Mouse (Mus musculus): Measurements from ENCODE around the gene Pacrg. TPM values are rescaled to one million over a fixed set of nuclear protein-coding genes. Genes with fewer than 3 reads are reported as not detected.

The Pacrg gene
- total RNA-seq, 2 experiments from 2014 or later = 15.8 to 17.7 TPM

DNA sequence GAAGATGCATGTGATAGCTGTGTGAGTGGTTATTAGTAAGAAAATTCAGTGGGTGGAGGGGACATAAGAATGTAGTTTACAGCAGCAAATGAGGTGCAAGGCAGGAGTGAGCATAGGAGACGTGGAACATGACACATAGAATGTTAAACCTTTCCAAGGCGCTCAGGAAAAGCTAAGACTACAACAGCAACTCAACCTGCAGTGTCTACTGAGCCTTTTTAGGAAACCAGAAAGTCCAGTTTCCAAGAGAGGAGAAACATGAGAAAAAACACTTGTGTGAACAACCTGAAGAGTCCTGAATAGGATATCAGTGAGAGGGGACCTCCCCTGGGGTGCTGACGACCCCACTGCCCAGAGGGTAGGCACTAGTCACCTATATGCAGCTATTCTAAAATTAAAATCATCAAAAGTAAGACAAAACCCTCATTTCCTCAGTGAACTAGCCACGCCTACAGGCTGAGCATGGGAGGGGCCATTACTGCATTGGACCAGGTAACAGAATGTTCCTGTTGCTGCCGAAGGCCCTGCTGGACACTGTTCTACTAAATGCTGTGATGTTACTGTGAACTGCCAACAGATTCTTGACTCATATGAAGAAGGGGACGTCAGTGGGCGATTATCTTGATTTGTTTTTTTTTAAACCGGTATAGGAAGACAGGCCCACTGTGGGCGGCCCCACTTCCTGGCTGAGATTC, 370.1 kb downstream of the Pacrg start:
- intact Hi-C loops (cut with DNase I) = no loop called here
- no peak for DNase-seq (ENCODE audit: low spot score in 2 of 2)

- intact Hi-C loops (cut with DNase I) = no loop called here
- no peak for DNase-seq (ENCODE audit: low spot score in 2 of 2)
Measured at GRCm38 (mm10) chr17:10467102-10467501, 373.0 kb downstream of the Pacrg start.

- intact Hi-C loops (cut with DNase I) = no loop called here
Measured at GRCm38 (mm10) chr17:10465467-10465866, 374.6 kb downstream of the Pacrg start.

GRCm38 (mm10) chr17:10464700-10465099, 375.4 kb downstream of the Pacrg start:
- intact Hi-C loops (cut with DNase I) = no loop called here
- no peak for DNase-seq (ENCODE audit: low spot score in 2 of 2)

More at GRCm38 (mm10) chr17:10465467-10465866, 374.6 kb downstream of the Pacrg start:
- no peak for DNase-seq (ENCODE audit: low spot score in 2 of 2)

- no peak for DNase-seq (ENCODE audit: low spot score in 2 of 2)
- intact Hi-C loops (cut with DNase I) = no loop called here
Measured at GRCm38 (mm10) chr17:10463626-10464025, 376.5 kb downstream of the Pacrg start.

DNA sequence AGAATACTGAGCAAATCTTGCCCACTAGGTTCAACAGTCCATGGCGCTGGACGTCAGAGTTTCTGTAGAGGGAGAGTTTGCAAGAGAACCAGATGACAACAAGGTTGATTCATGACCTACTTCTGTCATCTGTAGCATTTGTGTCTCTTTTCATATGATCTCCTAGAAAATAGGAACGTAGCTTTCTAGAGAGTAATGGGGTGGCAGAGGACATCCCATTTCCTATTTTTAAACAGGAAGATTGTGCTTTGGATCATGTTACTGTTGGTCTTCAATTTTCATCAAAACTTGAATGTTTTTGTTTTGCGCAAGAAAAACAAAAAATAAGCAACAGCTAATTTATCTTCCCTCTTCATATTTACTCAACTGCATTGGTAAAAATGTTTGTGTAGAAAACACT, 379.2 kb downstream of the Pacrg start:
- no peak for DNase-seq (ENCODE audit: low spot score in 2 of 2)
- intact Hi-C loops (cut with DNase I) = no loop called here

- DNase-seq (ENCODE audit: low spot score in 2 of 2) = no peak
- intact Hi-C loops (cut with DNase I) = no loop called here
Measured at GRCm38 (mm10) chr17:10458743-10459142, 381.4 kb downstream of the Pacrg start.

GRCm38 (mm10) chr17:10456409-10456808, 383.7 kb downstream of the Pacrg start:
- intact Hi-C loops (cut with DNase I) = no loop called here
- DNase-seq (ENCODE audit: low spot score in 2 of 2) = no peak

DNA sequence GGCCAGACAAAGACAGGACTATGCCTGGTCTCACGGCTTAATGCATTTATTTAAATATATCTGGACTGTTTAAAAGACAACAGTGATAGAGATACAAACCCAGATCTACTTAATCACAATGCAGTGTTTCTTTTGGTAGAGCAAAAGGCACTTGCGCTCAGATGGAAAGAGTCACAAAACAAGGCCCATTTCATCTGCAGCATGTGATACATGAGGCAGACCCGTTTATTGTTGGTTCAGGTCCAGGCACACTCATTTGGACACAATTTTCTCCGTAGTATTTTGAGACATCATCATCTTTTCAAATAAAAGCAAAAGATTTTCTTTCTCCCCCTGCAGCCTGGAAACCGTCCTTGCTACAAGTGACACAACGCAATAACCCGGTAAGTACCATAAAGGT, 384.1 kb downstream of the Pacrg start:
- DNase-seq (ENCODE audit: low spot score in 2 of 2) = no peak
- intact Hi-C loops (cut with DNase I) = no loop called here

DNA sequence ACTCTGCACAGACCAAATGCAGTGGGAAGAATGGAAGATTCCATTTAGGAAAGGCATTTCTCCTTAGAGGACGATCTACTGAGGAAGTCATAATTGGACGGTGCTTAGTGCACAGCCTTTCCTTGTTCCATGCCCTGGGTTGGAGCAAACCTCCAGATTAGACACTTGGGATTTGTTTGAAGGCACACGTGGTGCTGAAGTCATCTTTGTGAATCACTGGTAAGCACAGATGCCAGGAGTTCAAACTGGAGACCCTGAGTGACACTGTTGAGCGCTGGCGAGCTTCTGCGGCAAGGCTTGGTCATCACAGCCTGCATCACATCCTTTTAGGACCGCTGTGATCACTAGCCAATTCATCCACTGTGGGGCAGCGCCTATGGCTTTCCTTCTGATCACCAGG, 385.7 kb downstream of the Pacrg start:
- peak in 1 of 2 experiments; percentile 29 for DNase-seq (ENCODE audit: low spot score in 2 of 2)
- intact Hi-C loops (cut with DNase I) = no loop called here

GRCm38 (mm10) chr17:10452801-10453200, 387.3 kb downstream of the Pacrg start:
- DNase-seq (ENCODE audit: low spot score in 2 of 2) = no peak
- intact Hi-C loops (cut with DNase I) = no loop called here

GRCm38 (mm10) chr17:10451306-10452077, 388.6 kb downstream of the Pacrg start:
- DNase-seq (ENCODE audit: low spot score in 2 of 2) = peak in 1 of 2 experiments; percentile 38
- intact Hi-C loops (cut with DNase I) = no loop called here

GRCm38 (mm10) chr17:10449800-10450299, 390.3 kb downstream of the Pacrg start:
- intact Hi-C loops (cut with DNase I) = no loop called here
- no peak for DNase-seq (ENCODE audit: low spot score in 2 of 2)

- DNase-seq (ENCODE audit: low spot score in 2 of 2) = no peak
Measured at GRCm38 (mm10) chr17:10448417-10448816, 391.7 kb downstream of the Pacrg start.

DNA sequence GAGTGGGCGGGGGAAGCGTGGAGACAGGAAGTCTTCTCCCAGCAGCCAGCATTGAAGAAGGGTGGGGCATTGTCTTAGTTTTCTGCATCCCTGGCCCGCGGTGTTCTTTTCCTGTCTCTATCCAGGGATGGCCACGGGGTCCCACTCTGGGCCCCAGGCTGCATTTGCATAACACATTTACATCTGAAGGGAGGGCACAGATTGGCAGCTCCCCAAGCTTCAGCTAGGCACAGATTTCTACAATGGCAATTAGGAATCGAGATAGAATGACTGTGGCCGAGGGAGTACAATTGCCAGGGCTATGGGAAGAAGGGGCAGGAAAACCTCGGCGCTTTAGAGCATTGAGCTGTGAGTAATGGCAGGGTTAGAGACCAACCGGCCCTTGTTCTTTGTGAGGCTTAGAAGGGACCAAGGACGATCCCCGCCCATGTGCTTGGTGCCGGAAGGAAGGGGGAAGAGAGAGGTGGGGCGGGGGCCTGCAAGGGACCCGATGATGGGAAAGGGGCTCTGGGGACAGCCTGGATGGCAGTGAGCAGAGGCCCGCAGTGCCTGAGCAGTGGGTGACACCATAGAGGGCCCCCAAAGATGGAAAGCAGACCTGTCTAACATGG, 398.5 kb downstream of the Pacrg start:
- intact Hi-C loops (cut with DNase I) = no loop called here
- DNase-seq (ENCODE audit: low spot score in 2 of 2) = peak in 1 of 2 experiments; percentile 45

More at GRCm38 (mm10) chr17:10448417-10448816, 391.7 kb downstream of the Pacrg start:
- intact Hi-C loops (cut with DNase I) = no loop called here

GRCm38 (mm10) chr17:10440961-10441360, 399.1 kb downstream of the Pacrg start:
- intact Hi-C loops (cut with DNase I) = no loop called here
- no peak for DNase-seq (ENCODE audit: low spot score in 2 of 2)

GRCm38 (mm10) chr17:10439815-10440214, 400.3 kb downstream of the Pacrg start:
- intact Hi-C loops (cut with DNase I) = no loop called here
- no peak for DNase-seq (ENCODE audit: low spot score in 2 of 2)

DNA sequence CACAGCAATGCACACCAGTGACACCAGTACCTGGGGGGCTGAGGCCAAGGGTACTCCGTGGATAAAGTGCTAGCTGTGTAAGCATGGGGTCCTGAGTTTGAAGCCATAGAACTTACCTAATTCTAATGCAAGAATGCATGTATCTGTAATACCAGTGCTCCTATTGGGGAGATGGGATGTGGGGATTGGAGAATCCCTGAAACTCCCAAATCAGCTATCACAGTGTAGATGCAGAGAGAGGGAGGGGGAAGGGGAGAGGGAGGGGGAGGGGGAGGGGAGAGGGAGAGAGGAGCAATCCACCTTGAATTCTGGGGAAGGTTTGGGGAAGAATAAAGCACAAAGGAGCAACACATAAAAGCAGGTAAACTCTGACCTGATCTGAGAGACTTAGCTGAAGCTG, 405.2 kb downstream of the Pacrg start:
- intact Hi-C loops (cut with DNase I) = no loop called here
- no peak for DNase-seq (ENCODE audit: low spot score in 2 of 2)

GRCm38 (mm10) chr17:10432525-10433180, 407.5 kb downstream of the Pacrg start:
- intact Hi-C loops (cut with DNase I) = no loop called here
- DNase-seq (ENCODE audit: low spot score in 2 of 2) = no peak

Data from left cerebral cortex, postnatal 25 days (tissue).